Mouse (Mus musculus) liver, embryonic 16.5 days (tissue): Measurements from ENCODE around the gene Ovol2. TPM values are rescaled to one million over a fixed set of nuclear protein-coding genes. Genes with fewer than 3 reads are reported as not detected.
A peak's percentile ranks its signal among the peaks of the same experiment; 100 is the strongest.

Experiments
- ATAC-seq: fragments of 200-750 bp; cut with Nextera tagmentation; 2 replicates; pipeline ENCODE4 v1.8.0; 2017; ENCODE audit warnings: low read depth, mild to moderate bottlenecking, moderate number of reproducible peaks, moderate library complexity
- H3K27ac ChIP-seq: fragments of 300-500 bp; sonication (generic); 2 replicates; pipeline ENCODE4 v1.5.1; 2014; ENCODE audit warnings: mild to moderate bottlenecking, low read length
- H3K27me3 ChIP-seq: fragments of 300-500 bp; sonication (generic); 2 replicates; pipeline ENCODE4 v1.6.1; 2014; ENCODE audit warnings: low read depth, low read length, mixed read lengths; ENCODE audit not compliant: control insufficient read depth, insufficient read depth
- H3K36me3 ChIP-seq: fragments of 300-500 bp; sonication (generic); 2 replicates; pipeline ENCODE4 v1.6.1; 2014; ENCODE audit warnings: mild to moderate bottlenecking; ENCODE audit not compliant: control insufficient read depth, insufficient read depth
- H3K4me1 ChIP-seq: fragments of 300-500 bp; sonication (generic); 2 replicates; pipeline ENCODE4 v1.6.1; 2014; ENCODE audit warnings: low read depth, low read length, mixed read lengths; ENCODE audit not compliant: control insufficient read depth
- H3K4me2 ChIP-seq: fragments of 300-500 bp; sonication (generic); 2 replicates; pipeline ENCODE4 v1.6.1; 2014; ENCODE audit warnings: low read depth, low read length, mixed read lengths
- H3K4me3 ChIP-seq: fragments of 300-500 bp; sonication (generic); 2 replicates; pipeline ENCODE4 v1.5.1; 2014; ENCODE audit warnings: low read depth, mild to moderate bottlenecking, low read length
- H3K9ac ChIP-seq: fragments of 300-500 bp; sonication (generic); 2 replicates; pipeline ENCODE4 v1.6.1; 2014; ENCODE audit warnings: low read depth, low read length
- H3K9me3 ChIP-seq: fragments of 300-500 bp; sonication (generic); replicated peaks from 2 replicates; pipeline ENCODE4 v1.6.1; 2016; ENCODE audit warnings: low read length; ENCODE audit not compliant: control insufficient read depth
- WGBS: fragments of 180-500 bp; shearing (Covaris S2); extraction: QIAGEN DNeasy Blood & Tissue Kit; methylation state at CpG from one replicate; pipeline ENCODE4 v1.1.7; 2014; ENCODE audit not compliant: insufficient replicate concordance; 5-methylcytosine and 5-hydroxymethylcytosine counted together
- polyA plus RNA-seq: library from polyadenylated mRNA; unstranded; fragments of >200 nt; fragmentation: Nextera tagmentation; extraction: Ambion mirVana; gene quantifications from 2 replicates; pipeline ENCODE4 v1.2.1, GENCODE M21; 2015

Ovol2 gene
- polyA plus RNA-seq, 1 experiment from 2014 or later = not detected

DNA sequence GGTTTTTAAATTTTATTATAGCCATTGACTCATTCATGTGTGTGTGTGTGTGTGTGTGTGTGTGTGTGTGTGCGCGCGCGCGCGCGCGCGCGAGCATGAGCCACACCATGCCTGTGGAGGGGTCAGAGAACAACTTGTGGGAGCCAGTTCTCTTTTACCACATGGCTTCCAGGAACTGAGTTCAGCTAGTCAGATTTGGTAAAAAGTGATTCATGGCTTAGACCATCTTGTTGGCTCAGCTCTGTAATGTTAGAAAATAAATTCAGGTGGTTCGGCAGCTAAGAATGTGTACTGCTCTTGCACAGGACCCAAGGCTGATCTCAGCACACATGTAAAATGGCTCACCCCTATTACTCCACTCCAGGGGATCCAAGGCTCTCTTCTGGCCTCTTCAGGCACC, 30.8 kb downstream of the Ovol2 start:
- H3K9ac ChIP-seq = no peak overlapping the region
- no peaks in the 10 kb centered on the region for H3K4me1 ChIP-seq
- H3K36me3 ChIP-seq = no peaks in the 10 kb centered on the region
- no peaks in the 10 kb centered on the region for H3K27me3 ChIP-seq
- no peak overlapping the region for H3K4me2 ChIP-seq
- H3K4me3 ChIP-seq = no peak overlapping the region
- no peak overlapping the region for H3K27ac ChIP-seq
- ATAC-seq = no peak
- WGBS = 90% methylated on average over 11 of the region's 11 CpGs
- H3K9me3 ChIP-seq = no peaks in the 10 kb centered on the region

DNA sequence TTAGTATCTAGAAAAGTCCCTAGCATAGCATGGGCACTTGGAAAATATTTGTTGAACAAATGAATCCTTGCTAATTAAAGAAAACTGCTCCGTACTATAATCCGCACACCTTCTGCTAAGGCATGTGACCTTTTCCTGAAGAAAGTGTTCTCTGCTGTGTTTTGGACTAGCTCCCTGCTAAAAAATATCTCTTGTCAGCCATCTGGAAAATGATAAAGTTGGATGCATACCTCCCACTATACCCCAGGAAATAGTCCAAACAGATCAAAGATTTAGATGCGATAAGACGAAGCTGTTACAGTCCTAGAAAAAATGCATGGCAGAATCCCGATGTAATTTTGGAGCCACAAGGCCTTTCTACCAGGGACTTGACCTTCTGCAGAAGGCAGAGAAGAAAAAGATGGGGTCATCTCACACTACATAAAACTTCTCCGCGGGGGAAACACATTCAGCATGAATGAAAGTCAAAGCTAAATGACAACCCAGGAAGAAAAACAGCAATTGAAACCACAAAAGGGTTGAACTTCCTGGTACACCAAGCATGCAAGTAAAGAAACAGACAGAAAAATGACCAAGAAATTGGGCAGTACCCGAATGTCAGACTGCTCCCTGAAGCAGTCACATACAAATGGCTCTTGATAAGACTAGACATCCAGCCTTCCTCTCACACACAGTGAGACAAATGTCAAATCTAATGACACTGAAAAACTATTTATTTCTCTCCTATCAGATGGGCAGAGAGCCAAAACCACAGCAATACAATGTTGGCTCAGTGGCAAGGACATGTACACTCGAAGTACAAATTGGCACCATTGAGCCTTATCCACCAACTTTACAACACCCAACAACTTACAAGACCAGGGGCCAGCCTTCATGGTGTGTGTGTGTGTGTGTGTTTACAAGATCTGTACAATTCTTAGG, 31.9 kb downstream of the Ovol2 start:
- 34% methylated on average over 9 of the region's 9 CpGs for WGBS
- Histone ChIP-seq H3K9me3 (no peaks in the 10 kb centered on the region), H3K9ac (no peak overlapping the region), H3K27me3 (no peaks in the 10 kb centered on the region), H3K4me2 (no peak overlapping the region), H3K27ac (no peak overlapping the region), H3K36me3 (no peaks in the 10 kb centered on the region), H3K4me3 (no peak overlapping the region), H3K4me1 (no peaks in the 10 kb centered on the region)
- no peak for ATAC-seq

DNA sequence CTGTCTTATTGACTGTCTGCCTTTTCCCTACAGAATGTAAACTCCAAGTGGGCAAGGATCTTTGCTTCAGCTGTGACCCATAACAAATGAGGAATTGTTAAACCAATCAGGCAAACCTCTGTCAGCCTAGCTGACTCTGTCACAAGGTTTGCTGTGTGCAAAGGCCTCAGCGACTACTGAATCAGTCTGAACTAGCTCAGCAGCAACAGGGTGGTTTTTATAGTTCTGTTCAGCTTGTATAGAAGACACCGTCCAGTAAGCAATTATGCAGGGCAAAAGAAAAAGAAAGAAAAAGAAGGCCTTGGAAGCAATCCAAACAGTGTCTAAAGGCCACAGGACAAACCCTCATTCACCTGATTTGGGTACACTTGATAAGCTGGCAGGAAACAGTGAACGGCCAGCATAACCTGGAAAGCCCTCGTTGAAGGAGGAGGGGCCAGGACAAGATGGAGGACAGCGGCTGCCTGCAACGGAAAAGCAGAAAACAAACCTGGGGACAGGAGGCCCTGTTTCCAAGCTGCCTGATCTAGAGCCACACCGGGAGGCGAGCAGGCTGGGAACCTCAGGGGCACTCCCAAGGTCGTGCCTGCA, 36.7 kb downstream of the Ovol2 start:
- H3K4me2 ChIP-seq = no peak overlapping the region
- no peak overlapping the region for H3K27ac ChIP-seq
- H3K4me1 ChIP-seq = no peaks in the 10 kb centered on the region
- H3K36me3 ChIP-seq = no peaks in the 10 kb centered on the region
- no peaks in the 10 kb centered on the region for H3K27me3 ChIP-seq
- H3K9ac ChIP-seq = no peak overlapping the region
- no peak overlapping the region for H3K4me3 ChIP-seq
- 44% methylated on average over 9 of the region's 9 CpGs for WGBS
- H3K9me3 ChIP-seq = no peaks in the 10 kb centered on the region
- ATAC-seq = no peak

DNA sequence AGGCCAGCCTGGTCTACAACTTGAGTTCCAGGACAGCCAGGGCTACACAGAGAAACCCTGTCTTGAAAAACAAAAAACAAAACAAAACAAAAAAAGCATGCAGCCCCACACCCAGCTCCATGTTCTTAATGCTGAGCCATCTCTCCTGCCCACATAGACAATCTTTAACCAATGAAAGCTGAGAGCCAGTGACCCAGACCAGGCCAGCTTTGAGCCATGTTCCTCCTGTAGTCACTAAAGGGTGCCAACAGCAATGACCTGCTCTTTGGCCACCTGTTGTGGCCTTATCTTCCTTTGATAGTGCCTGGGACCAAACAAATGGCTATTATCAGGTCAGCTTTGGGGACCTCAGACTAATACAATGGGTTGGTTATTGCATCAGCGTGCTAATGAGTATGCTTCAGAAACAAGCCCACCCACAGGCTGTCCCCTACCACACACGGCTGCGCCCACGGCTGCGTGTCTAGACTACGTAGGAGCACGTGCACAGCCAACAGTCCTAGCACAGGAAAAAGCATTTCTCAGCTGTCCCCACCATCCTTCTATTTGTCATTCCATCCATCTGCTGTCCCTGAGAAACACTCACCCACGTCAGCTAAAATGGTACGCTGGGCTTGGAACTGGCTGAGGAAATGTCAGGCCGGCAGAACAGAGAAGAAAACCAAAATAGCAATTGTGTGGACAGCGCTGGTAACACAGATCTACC, 40.2 kb downstream of the Ovol2 start:
- no peaks in the 10 kb centered on the region for H3K4me1 ChIP-seq
- no peak for ATAC-seq
- H3K27ac ChIP-seq = no peak overlapping the region
- no peaks in the 10 kb centered on the region for H3K36me3 ChIP-seq
- 70% methylated on average over 11 of the region's 11 CpGs for WGBS
- H3K9me3 ChIP-seq = no peaks in the 10 kb centered on the region
- no peak overlapping the region for H3K4me2 ChIP-seq
- no peak overlapping the region for H3K4me3 ChIP-seq
- H3K9ac ChIP-seq = no peak overlapping the region
- H3K27me3 ChIP-seq = no peaks in the 10 kb centered on the region

DNA sequence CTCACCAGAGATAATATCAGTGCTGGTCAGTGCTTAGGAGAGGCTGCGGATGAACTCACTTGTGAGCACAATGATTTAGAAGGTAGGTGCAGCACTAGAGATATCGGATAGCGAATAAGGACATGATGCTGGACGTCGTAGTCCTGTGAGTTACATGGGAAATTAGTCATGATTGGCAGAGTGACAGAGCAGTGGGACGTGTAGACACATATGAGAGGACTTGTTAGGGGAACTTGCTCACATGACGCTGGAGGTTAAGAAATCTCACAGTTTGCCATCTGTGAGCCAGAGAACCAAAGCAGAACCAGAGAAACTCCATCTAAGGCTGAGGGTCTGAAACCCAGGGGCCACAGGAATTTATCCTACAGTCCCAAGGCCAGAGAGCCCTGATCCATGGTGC, 41.6 kb downstream of the Ovol2 start:
- no peak for ATAC-seq
- Histone ChIP-seq H3K9me3 (no peaks in the 10 kb centered on the region), H3K4me1 (no peaks in the 10 kb centered on the region), H3K4me2 (no peak overlapping the region), H3K4me3 (no peak overlapping the region), H3K27me3 (no peaks in the 10 kb centered on the region), H3K27ac (no peak overlapping the region), H3K9ac (no peak overlapping the region), H3K36me3 (no peaks in the 10 kb centered on the region)
- 62% methylated on average over 7 of the region's 7 CpGs for whole genome bisulfite sequencing

DNA sequence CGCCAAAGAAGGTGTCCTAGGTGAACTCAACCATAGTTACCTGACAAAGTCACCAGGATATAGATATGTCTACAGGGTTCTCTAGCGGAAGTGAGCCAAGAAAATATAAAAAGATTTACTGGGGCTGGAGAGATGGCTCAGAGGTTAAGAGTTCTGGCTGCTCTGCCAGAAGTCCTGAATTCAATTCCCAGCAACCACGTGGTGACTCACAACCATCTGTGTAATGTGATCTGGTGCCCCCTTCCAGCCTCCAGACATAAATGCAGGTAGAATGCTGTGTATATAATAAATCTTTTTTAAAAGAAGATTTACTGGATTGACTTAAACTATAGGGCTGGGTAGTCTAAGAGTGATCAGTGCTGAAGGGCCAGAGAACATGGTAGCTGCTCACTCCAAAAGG, 50.5 kb downstream of the Ovol2 start:
- WGBS = 64% methylated on average over 3 of the region's 3 CpGs
- H3K4me1 ChIP-seq = no peaks in the 10 kb centered on the region
- H3K9me3 ChIP-seq = no peaks in the 10 kb centered on the region
- H3K27me3 ChIP-seq = no peaks in the 10 kb centered on the region
- H3K36me3 ChIP-seq = peaks cover 10% of the 10 kb centered on the region
- H3K4me2 ChIP-seq = no peak overlapping the region
- H3K9ac ChIP-seq = no peak overlapping the region
- no peak overlapping the region for H3K4me3 ChIP-seq
- no peak for ATAC-seq
- H3K27ac ChIP-seq = no peak overlapping the region

DNA sequence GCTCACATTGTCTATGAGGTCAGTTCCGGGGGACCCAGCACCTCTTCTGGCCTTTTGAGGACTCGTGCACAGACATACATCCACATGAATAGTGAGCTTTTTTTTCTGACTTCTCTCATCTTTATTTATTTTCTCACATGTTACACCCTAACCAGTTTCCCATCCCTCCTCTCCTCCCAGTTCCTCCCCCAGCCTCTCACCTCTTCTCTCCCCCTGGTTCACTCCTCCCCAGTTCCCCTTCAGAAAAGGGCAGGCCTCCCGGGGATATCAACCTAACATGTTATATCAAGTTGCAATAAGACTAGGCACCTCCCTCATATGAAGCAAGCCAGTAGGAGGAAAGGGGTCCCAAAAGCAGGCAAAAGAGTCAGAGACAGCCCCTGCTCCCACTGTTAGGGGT, 51.4 kb downstream of the Ovol2 start:
- H3K9ac ChIP-seq = no peak overlapping the region
- no peaks in the 10 kb centered on the region for H3K4me1 ChIP-seq
- H3K27ac ChIP-seq = no peak overlapping the region
- no peaks in the 10 kb centered on the region for H3K27me3 ChIP-seq
- no peak overlapping the region for H3K4me2 ChIP-seq
- peaks cover 10% of the 10 kb centered on the region for H3K36me3 ChIP-seq
- H3K4me3 ChIP-seq = no peak overlapping the region
- no peaks in the 10 kb centered on the region for H3K9me3 ChIP-seq
- 76% methylated on average over 3 of the region's 3 CpGs for WGBS
- ATAC-seq = no peak

DNA sequence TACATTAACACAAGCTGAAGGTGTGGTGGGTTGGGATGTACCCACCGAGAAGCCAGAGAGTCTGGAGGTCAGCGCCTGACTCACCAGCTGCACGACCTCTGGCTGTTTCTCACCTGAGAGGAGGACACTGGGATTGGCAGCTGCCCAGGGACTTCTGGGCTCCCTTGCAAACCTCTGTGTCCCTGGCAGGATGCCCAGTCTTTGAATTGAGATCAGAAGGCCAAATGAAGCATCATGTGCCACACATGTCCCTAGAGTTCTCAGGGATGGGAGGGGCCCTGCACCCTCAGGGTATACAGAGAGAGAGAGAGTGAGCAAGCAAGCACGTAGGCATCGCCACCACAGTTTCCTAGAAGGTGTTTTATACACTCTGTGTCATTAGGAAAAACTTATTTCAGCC, 52.2 kb downstream of the Ovol2 start:
- Histone ChIP-seq H3K4me2 (no peak overlapping the region), H3K9ac (no peak overlapping the region), H3K27me3 (no peaks in the 10 kb centered on the region), H3K4me1 (peaks cover 4% of the 10 kb centered on the region), H3K36me3 (peaks cover 10% of the 10 kb centered on the region), H3K4me3 (no peak overlapping the region), H3K27ac (0 out of 2 replicates have a peak overlapping the region, but pooled peaks have one; percentile 33), H3K9me3 (no peaks in the 10 kb centered on the region)
- WGBS = 72% methylated on average over 5 of the region's 5 CpGs
- peak; percentile 75 for ATAC-seq

DNA sequence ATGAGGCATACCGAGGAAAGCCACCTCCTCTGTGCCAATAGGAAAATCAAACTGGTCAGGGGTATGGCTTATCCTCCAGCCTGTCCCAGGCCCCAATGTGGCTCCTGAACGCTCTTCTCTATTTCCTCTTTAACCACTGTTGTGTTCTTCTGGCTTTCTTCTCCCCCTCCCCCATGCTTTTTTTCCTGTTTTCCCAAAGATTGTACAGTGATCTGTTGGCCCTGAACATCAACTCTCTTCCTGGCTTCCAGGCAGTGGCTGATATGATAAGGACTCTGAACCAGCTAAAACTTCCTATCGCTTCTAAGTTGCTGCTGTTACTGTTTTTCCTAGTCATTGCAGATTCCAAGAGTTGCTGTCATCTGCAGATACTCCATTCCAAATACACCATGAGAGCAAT, 55.1 kb downstream of the Ovol2 start:
- Histone ChIP-seq H3K4me3 (no peak overlapping the region), H3K9me3 (no peaks in the 10 kb centered on the region), H3K4me2 (no peak overlapping the region), H3K27ac (no peak overlapping the region), H3K4me1 (peaks cover 9% of the 10 kb centered on the region), H3K9ac (no peak overlapping the region), H3K36me3 (peaks cover 10% of the 10 kb centered on the region), H3K27me3 (no peaks in the 10 kb centered on the region)
- ATAC-seq = peak; percentile 35
- WGBS = 56% methylated on average over 3 of the region's 3 CpGs
